Mouse (Mus musculus) right cerebral cortex, postnatal 36 days (tissue): ENCODE measurements around the gene Shb.

Experiments used
- DNase-seq, 2 experiments: peaks; one replicate each; pipeline ENCODE4 v3.0.0; 2022; ENCODE audit warnings: low spot score in 2 of 2, mixed read lengths in 1 of 2

The Shb gene

GRCm38 (mm10) chr4:45532375-45532774 is at the start of gene Shb:
Gene Shb, minus strand, starts transcription at chr4:45532470.
- DNase-seq: no peak

GRCm38 (mm10) chr4:45581095-45581494 is 48.8 kb upstream of the Shb start:
- no peak for DNase-seq

DNA sequence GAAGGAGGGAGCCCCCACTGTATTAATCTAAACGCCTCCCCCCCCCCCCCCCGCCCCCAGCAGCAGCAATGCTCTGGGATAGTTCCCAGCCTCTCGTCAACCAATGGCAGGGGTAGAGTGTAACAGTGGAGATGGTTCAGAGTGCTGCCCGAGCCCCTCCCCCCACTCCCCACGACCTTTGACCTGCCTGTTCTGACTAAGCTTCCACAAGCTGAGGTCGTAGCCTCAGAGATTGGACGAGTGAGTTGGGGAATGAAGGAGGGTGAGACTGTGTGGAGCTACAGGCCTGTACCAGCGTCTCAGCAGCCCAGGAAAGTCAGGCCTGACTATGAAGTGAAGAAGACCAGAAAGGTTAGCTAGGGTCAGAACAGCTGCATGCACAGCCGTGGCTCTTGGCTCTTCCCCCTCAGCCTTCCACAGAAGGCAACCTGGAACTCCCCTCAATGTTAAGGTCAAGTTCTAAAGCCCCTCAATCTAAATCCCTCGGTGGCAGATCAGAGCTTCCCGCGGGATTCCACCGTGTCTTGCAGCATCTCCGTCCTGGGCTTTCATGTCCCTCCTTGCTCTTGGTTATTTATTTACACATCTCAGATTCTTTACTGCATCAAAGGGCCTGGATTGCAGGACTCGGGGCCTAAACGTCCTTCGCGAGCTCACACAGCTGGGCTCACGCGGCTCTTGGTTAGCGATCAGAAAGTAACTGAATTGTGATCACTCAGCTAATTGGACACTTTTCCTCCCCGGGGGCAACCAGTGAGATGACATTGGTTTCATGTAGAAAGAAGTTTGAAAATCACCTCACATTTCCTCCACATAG is 46.5 kb upstream of the Shb start:
- DNase-seq: no peak

DNA sequence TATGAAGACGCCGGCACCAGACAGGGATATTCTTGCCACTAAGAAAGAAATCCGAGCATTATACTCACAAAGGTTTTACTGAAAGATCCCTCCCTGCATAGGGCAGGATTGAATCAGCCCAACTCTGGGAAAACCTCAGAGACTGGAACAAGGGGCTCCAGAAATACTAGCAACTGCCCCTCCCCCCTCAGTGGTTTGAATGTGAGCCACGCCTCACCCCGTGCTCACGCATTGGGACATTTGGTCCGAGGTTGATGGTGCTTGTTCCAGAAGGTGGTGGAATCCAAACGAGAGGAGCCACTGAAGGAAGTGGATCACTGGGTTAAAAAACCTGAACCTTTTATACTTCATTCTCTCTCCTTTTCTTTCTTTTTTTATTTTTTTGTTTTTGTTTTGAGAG is 45.4 kb upstream of the Shb start:
- no peak for DNase-seq

DNA sequence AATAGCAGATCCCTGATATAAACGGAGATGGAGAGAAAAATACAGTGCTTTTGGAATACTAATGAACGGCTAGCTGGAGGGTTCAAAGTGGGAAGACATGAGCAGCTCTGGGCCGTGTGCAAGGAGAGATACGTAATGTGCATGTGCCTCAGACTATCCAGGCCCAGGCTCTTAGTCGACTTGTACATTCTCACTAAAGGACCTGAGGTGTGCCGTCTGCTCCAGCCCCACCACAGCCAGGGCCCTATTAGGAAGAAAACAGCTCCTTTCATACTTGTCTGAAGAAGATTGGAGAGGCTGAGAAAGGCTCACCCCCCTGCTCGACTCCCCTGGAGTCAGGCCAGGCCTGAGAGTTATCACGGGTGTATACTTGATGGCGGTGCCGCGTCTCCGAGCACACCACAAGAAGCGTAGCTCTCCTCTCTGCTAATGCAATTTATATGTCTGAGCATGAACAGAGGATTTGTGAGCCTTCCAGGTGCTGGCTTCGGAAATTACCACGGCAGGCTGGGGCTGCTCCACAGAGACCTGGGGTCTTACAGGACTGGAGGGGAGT is 42.4 kb upstream of the Shb start:
- no peak for DNase-seq

- DNase-seq: no peak
These were observed 37.3 kb upstream of the Shb start for GRCm38 (mm10) chr4:45569521-45569920.

GRCm38 (mm10) chr4:45558211-45558610 is 25.9 kb upstream of the Shb start:
- no peak for DNase-seq

GRCm38 (mm10) chr4:45552571-45552970 is 20.3 kb upstream of the Shb start:
- no peak for DNase-seq

- DNase-seq: no peak
These were observed 18.7 kb upstream of the Shb start for GRCm38 (mm10) chr4:45550970-45551369.

GRCm38 (mm10) chr4:45549514-45549913 is 17.2 kb upstream of the Shb start:
- DNase-seq: no peak

- DNase-seq: no peak
These were observed 13.6 kb upstream of the Shb start for GRCm38 (mm10) chr4:45545851-45546250.

DNA sequence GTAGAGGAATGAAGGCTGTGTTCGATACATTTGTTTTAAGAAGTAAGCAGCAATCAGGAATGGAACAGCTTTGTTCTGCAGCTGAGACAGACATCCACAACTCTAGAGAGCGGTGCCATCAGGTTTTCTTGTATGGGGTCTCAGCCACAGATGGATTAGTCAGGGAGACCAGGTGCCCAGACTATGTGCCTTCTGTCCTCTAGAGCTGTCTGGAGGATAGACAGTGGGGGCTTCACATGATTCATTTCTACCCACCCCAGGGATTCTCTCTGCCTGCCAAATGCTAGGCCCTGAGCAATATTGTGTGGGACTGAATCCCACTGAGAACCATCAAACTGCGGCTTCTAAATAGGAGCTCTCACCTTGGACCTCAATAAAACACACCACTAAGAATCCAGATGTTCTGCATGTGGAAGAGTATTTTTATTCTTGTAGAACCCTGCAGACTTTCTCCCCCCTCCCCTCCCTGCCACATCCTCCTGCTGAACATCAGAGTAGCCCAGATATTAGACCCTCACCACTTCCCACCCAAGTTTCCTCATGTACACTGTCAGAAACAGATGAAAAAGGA is 11.3 kb upstream of the Shb start:
- no peak for DNase-seq

DNA sequence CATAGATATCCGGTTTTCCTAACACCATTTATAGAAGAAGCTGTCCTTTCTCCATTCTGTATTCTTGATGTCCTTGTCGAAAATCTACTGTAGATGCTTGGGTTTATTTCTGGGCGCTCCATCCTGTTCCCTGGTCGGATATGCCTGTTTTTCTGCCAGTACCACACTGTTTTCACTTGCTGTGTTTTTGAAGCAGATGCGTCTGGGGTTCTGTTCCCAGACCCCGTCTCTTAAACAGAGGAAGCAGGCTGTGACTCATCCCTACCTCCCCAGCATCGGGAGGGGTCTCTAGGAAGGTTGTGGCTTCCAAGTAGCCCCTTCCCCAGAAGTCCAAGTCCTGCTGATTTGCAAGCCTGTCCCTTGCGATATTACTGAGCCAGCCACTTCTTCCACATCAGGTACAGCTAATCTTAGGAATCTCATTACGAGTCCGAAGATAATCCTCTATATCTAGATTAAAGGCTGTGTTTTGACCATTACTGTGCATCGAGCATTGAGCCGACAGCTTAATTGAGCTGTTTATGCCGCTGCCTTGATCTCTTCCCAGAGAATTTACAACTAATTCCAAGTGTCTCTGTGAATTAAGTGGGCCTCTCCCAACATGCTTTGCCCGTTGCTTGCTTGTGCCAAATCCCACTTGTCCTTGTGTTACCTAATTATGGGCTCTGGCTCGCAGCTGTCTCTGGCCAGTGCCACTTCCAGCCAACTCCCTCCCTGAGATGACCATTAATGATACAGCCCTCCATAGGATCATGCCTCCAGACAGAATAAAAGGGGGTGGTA is 8.1 kb upstream of the Shb start:
- DNase-seq: no peak

- DNase-seq: no peak
These were observed 6.9 kb upstream of the Shb start for GRCm38 (mm10) chr4:45539187-45539586.

DNA sequence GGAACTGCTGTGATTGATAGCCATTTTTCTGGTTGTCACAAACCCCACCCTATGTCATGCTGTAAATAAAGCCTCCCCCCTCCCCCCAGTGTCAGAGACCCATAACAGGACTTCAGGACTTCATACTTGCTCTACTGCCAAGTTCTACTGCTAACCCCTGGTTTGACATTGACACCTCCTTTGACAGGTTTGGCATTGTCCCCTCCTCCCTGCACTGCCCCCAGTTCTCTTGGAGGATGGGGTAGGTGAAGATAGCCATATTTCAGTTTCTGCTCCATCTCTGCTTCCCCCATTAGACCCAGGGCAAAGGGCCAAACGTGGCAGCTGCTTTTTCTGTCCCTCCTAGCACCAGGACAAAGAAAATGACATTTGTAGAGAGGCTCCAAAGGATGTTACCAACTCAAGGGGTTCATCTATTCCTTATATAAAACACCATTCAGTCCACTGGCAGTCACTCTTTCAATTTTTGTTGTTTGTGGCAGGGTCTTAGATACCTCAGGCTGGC is 1.2 kb upstream of the Shb start:
- no peak for DNase-seq

- peak; percentile 74 to 83 for DNase-seq
These were observed 1.4 kb downstream of the Shb start for GRCm38 (mm10) chr4:45530662-45531542.

- no peak for DNase-seq
These were observed 2.2 kb downstream of the Shb start for GRCm38 (mm10) chr4:45529986-45530597.

GRCm38 (mm10) chr4:45529201-45529985 is 2.9 kb downstream of the Shb start:
- DNase-seq: no peak

- DNase-seq: no peak
These were observed 3.7 kb downstream of the Shb start for GRCm38 (mm10) chr4:45528355-45529198.
